Mouse (Mus musculus) heart, adult 2 months (tissue): ENCODE measurements at regions not wholly inside any gene's neighbourhood (a gene's known extent, or its start where the extent isn't known, plus 50 kb on each side); places are given as distances from the start of the nearest gene placed in this dataset.

Source experiments
- DNase-seq, 2 experiments: peaks; one replicate each; pipeline ENCODE4 v3.0.0; 2021
- H3K27ac ChIP-seq: fragments of 200-600 bp; 2 replicates; pipeline ENCODE4 v1.8.1; 2022
- H3K27me3 ChIP-seq: fragments of 200-500 bp; 2 replicates; pipeline ENCODE4 v1.6.1; 2012; ENCODE audit warnings: mild to moderate bottlenecking, low read length, inconsistent platforms, mixed read lengths; ENCODE audit not compliant: control insufficient read depth, insufficient read depth
- H3K36me3 ChIP-seq: fragments of 200-500 bp; 2 replicates; pipeline ENCODE4 v1.6.1; 2012; ENCODE audit warnings: low read length, inconsistent platforms; ENCODE audit not compliant: control insufficient read depth, insufficient read depth
- H3K4me1 ChIP-seq: fragments of 200-500 bp; 2 replicates; pipeline ENCODE4 v1.6.1; 2011; ENCODE audit warnings: low read length; ENCODE audit not compliant: control insufficient read depth, insufficient read depth
- H3K4me3 ChIP-seq: fragments of 200-600 bp; 2 replicates; pipeline ENCODE4 v1.8.1; 2022
- H3K79me2 ChIP-seq: fragments of 200-500 bp; replicated peaks from 2 replicates; pipeline ENCODE4 v1.6.1; 2012; ENCODE audit warnings: mild to moderate bottlenecking, inconsistent platforms, low read length, moderate library complexity, mixed read lengths; ENCODE audit not compliant: control insufficient read depth, insufficient read depth
- H3K9ac ChIP-seq: fragments of 200-500 bp; 2 replicates; pipeline ENCODE4 v1.6.1; 2012; ENCODE audit warnings: low read depth, mild to moderate bottlenecking, control low read depth, inconsistent platforms, low read length, mixed read lengths
- CTCF ChIP-seq: fragments of 200-600 bp; IDR thresholded peaks from 2 replicates; pipeline ENCODE4 v1.8.1; 2022; ENCODE audit warnings: antibody characterized with exemption, mild to moderate bottlenecking, moderate library complexity
- EP300 ChIP-seq: fragments of 200-500 bp; IDR thresholded peaks from 2 replicates; pipeline ENCODE4 v1.6.1; 2011; ENCODE audit warnings: low read depth, low read length, control low read depth; ENCODE audit not compliant: insufficient read depth
- POLR2A ChIP-seq: fragments of 200-500 bp; IDR thresholded peaks from 2 replicates; pipeline ENCODE4 v1.6.1; 2011; ENCODE audit warnings: mild to moderate bottlenecking, low read depth, low read length, control low read depth; ENCODE audit not compliant: insufficient read depth
- WGBS: fragments of 180-500 bp; shearing (Covaris S2); methylation state at CpG from one replicate; pipeline ENCODE4 v1.1.7; 2018; 5-methylcytosine and 5-hydroxymethylcytosine counted together
- intact Hi-C: fragments of 180-260 bp; cut with DNase I; formaldehyde crosslinking; loops from one replicate; pipeline ENCODE4 v1.15.1; 2025

DNA sequence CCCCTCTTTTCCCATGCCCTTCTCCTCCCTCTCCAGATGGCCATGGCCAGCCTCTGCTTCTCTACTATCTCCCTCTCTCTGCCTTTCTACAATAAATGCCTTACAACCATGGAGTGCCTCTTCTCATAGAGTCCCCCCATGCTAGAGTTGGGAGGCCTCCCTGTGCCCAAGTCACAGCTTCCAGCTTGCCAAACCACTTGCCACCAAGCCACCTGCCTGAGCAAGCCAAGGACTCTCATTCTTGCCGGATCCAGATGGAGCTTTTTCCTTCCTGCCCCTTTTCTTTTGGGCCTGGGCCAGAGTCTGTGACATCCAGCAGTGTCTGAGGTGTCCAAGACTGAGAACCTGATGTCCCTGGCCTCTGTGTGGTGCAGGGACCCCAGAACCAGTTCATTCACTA is 367.4 kb upstream of the Arhgap42 start:
- no peaks in the 10 kb centered on the region for H3K27me3 ChIP-seq
- no peak overlapping the region for H3K4me3 ChIP-seq
- no peaks in the 10 kb centered on the region for H3K36me3 ChIP-seq
- DNase-seq: no peak
- intact Hi-C loops: no loop called here
- no peaks in the 10 kb centered on the region for H3K79me2 ChIP-seq
- TF ChIP-seq POLR2A: no peak
- TF ChIP-seq EP300: no peak
- no peaks in the 10 kb centered on the region for H3K4me1 ChIP-seq
- 54% methylated on average over 1 of the region's 1 CpGs for WGBS
- no peak overlapping the region for H3K27ac ChIP-seq
- H3K9ac ChIP-seq: no peak overlapping the region

DNA sequence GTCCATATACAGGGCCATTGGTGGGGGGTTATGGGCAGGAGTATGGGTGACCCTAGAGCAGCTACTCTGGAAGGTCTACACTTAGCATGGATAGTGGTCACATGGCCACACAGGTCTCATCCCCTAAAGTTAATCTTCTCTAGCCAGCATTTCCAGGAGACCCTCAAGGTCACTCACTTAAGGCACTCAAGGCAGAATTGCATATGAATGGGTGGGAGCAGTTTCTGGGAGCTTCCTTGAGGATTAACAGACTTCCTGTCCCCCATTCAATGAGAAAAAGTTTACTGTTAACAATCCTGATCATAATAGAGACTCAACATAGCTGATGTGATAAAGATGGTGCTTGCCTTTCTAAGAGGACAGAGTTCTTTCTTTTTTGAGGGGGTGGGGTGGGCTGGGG is 352.4 kb upstream of the Arhgap42 start:
- Histone ChIP-seq H3K9ac (no peak overlapping the region), H3K4me1 (no peaks in the 10 kb centered on the region), H3K36me3 (no peaks in the 10 kb centered on the region), H3K4me3 (no peak overlapping the region), H3K27me3 (no peaks in the 10 kb centered on the region), H3K27ac (no peak overlapping the region), H3K79me2 (no peaks in the 10 kb centered on the region)
- TF ChIP-seq POLR2A (no peak), EP300 (no peak), CTCF (no peak)
- no peak for DNase-seq
- intact Hi-C loops: no loop called here

DNA sequence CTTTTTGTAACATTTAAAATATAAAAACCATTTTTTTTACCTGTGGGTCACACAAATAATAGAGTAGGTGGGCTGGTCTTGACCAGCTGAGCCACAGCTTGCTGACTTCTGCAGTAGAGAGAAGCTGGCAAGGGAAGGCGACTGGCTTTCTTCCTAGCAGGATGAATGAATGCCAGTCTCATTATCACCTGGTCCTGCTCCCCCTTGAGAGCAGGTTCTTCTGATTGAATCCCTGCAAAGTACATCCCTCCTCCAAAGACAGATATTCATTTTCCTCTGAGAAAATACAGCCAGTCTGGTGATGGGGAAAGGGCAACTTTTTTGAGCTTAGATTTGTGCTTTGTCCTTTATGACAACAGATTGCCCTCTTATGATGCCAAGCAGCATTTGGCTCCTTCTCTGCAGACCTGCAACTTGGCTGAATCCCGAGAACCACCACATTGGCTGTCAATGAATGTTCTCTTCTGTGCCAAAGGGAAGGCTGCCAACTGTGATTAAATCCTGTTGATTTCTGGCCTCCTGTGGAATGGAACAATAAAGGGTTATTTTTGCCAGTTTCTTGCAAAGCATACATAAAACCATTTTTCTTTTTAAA is 344.2 kb upstream of the Arhgap42 start:
- H3K27me3 ChIP-seq: no peaks in the 10 kb centered on the region
- WGBS: 39% methylated on average over 2 of the region's 2 CpGs
- H3K36me3 ChIP-seq: no peaks in the 10 kb centered on the region
- no peak overlapping the region for H3K27ac ChIP-seq
- H3K9ac ChIP-seq: no peak overlapping the region
- DNase-seq: peak; percentile 19 to 45
- no peaks in the 10 kb centered on the region for H3K79me2 ChIP-seq
- H3K4me3 ChIP-seq: no peak overlapping the region
- intact Hi-C loops: loop anchor here (10.0 kb wide), 1 partner anchor 158 kb away; no protein-coding TSS in a partner anchor
- TF ChIP-seq CTCF (no peak), POLR2A (no peak), EP300 (no peak)
- H3K4me1 ChIP-seq: no peaks in the 10 kb centered on the region

DNA sequence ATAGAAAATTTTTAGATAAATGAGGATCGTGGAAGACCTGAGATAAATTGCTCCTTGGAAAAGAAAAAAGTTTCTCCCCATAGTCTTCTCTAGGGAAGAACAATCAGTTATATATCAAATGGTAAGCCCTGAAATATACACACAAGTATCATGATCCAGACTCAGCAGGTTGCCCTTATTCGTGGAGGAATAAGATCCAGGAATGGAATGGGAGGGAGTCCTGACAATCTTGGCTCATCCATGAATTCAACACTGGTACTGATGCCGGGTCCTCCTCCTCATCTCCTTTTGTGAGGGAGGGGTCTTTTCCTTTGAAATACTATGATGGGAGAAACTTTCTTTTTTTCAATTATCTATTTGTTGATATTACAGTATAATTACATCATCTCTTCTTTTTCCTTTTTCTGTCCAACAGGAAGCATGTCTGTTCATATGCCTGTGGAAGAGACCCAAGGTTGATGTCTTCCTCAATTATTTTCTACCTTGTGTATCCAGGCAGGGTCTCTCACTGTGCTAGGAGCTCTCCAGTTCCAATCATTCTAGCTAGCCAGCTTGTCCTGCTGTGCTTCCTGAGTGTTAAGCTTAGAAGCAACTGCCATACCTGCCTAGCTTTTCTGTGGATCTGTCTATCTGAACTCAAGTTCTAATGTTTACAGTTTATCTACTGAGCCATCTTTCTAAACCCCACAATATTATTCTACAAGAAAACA is 343.6 kb upstream of the Arhgap42 start:
- no peaks in the 10 kb centered on the region for H3K27me3 ChIP-seq
- 76% methylated on average over 3 of the region's 3 CpGs for WGBS
- intact Hi-C loops: loop anchor here (10.0 kb wide), 1 partner anchor 158 kb away; no protein-coding TSS in a partner anchor
- TF ChIP-seq POLR2A (no peak), EP300 (no peak), CTCF (no peak)
- H3K9ac ChIP-seq: no peak overlapping the region
- H3K27ac ChIP-seq: no peak overlapping the region
- no peak overlapping the region for H3K4me3 ChIP-seq
- H3K36me3 ChIP-seq: no peaks in the 10 kb centered on the region
- no peak for DNase-seq
- H3K79me2 ChIP-seq: no peaks in the 10 kb centered on the region
- no peaks in the 10 kb centered on the region for H3K4me1 ChIP-seq

DNA sequence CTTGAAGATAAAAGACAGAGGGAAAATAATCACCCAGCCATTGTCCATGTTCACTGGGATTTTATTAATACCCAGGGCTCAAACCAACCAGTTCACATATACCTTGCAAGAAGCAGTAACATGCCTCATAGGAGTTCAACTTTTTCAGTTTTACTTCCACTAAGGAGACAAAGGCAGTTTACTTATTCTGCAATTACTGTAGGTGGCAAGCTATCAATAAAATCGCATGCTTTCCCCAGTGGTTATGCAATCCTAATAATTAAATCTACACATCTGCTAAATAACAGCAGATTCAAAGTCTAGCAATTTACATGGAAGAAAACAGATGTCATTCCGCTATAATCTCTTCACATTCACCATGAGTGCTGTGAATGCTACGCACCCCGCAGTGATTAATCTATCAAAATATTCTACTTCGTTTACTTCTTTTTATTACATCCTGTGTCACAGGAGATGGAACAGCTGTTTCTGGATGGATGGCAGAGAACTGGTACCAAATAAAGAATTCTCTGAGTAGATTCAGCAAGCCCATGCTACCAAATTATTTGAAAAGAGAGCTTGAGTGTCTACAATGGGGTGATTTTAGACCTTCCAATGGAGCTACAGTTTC is 329.2 kb upstream of the Arhgap42 start:
- intact Hi-C loops: no loop called here
- H3K4me1 ChIP-seq: no peaks in the 10 kb centered on the region
- TF ChIP-seq CTCF: no peak
- TF ChIP-seq EP300: no peak
- no peak for TF ChIP-seq POLR2A
- H3K4me3 ChIP-seq: no peak overlapping the region
- no peak for DNase-seq
- H3K27me3 ChIP-seq: no peaks in the 10 kb centered on the region
- no peak overlapping the region for H3K27ac ChIP-seq
- no peak overlapping the region for H3K9ac ChIP-seq
- H3K36me3 ChIP-seq: no peaks in the 10 kb centered on the region
- H3K79me2 ChIP-seq: no peaks in the 10 kb centered on the region
- WGBS: 77% methylated on average over 5 of the region's 5 CpGs

DNA sequence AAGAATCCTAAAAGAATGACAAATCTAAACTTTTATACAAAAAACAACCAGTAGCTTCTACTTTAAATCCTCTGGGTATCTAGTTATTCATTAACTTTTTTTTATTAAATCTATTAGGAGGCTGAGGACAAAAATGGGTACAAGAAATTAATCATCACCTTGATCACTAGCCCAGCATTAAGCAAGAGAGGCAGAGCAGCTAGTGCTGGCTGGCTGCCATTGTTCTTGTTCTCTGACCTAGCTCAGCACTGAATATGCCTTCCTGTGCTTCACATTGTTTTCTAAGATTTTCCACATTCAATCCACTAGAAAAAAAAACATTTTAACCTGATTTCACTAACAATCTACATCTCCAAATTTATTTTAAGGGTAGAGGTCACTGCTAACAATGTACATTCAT is 325.6 kb upstream of the Arhgap42 start:
- H3K27me3 ChIP-seq: no peaks in the 10 kb centered on the region
- TF ChIP-seq EP300: no peak
- TF ChIP-seq POLR2A: no peak
- no peak for TF ChIP-seq CTCF
- H3K4me1 ChIP-seq: no peaks in the 10 kb centered on the region
- H3K79me2 ChIP-seq: no peaks in the 10 kb centered on the region
- no peaks in the 10 kb centered on the region for H3K36me3 ChIP-seq
- H3K9ac ChIP-seq: no peak overlapping the region
- intact Hi-C loops: no loop called here
- no peak for DNase-seq
- H3K27ac ChIP-seq: no peak overlapping the region
- H3K4me3 ChIP-seq: no peak overlapping the region
